Mouse (Mus musculus) embryonic facial prominence, embryonic 15.5 days (tissue): ENCODE data around the gene Ldb2. TPM values are rescaled to one million over a fixed set of nuclear protein-coding genes. Genes with fewer than 3 reads are reported as not detected.
A peak's percentile ranks its signal among the peaks of the same experiment; 100 is the strongest.

Experiments
- ATAC-seq: fragments of 200-750 bp; cut with Nextera tagmentation; 2 replicates; pipeline ENCODE4 v1.8.0; 2017; ENCODE audit warnings: low read depth, moderate TSS enrichment; ENCODE audit not compliant: insufficient number of reproducible peaks, low FRiP score, low TSS enrichment
- H3K27ac ChIP-seq: fragments of 300-500 bp; sonication (generic); replicated peaks from 2 replicates; pipeline ENCODE4 v1.5.1; 2015; ENCODE audit warnings: mild to moderate bottlenecking, inconsistent platforms
- H3K27me3 ChIP-seq: fragments of 300-500 bp; sonication (generic); 2 replicates; pipeline ENCODE4 v1.6.1; 2015; ENCODE audit warnings: inconsistent platforms
- H3K36me3 ChIP-seq: fragments of 300-500 bp; sonication (generic); 2 replicates; pipeline ENCODE4 v1.6.1; 2015; ENCODE audit warnings: mild to moderate bottlenecking, inconsistent platforms
- H3K4me1 ChIP-seq: fragments of 300-500 bp; sonication (generic); 2 replicates; pipeline ENCODE4 v1.6.1; 2015; ENCODE audit warnings: inconsistent platforms
- H3K4me2 ChIP-seq: fragments of 300-500 bp; sonication (generic); replicated peaks from 2 replicates; pipeline ENCODE4 v1.6.1; 2015; ENCODE audit warnings: mild to moderate bottlenecking, inconsistent platforms
- H3K4me3 ChIP-seq: fragments of 300-500 bp; sonication (generic); replicated peaks from 2 replicates; pipeline ENCODE4 v1.5.1; 2015; ENCODE audit warnings: mild to moderate bottlenecking, inconsistent platforms
- H3K9ac ChIP-seq: fragments of 300-500 bp; sonication (generic); 2 replicates; pipeline ENCODE4 v1.6.1; 2015; ENCODE audit warnings: inconsistent platforms
- H3K9me3 ChIP-seq: fragments of 300-500 bp; sonication (generic); replicated peaks from 2 replicates; pipeline ENCODE4 v1.6.1; 2016; ENCODE audit warnings: inconsistent platforms
- WGBS: fragments of 180-500 bp; shearing (Covaris S2); methylation state at CpG from one replicate; pipeline ENCODE4 v1.1.7; 2015; 5-methylcytosine and 5-hydroxymethylcytosine counted together
- polyA plus RNA-seq: library from polyadenylated mRNA; unstranded; fragments of >200 nt; fragmentation: Nextera tagmentation; extraction: Ambion mirVana; gene quantifications from 2 replicates; pipeline ENCODE4 v1.2.1, GENCODE M21; 2015

The Ldb2 gene
- polyA plus RNA-seq, result 41.0 and 45.6 TPM in 2 replicates

GRCm38 (mm10) chr5:44799053-44799860 lies at the start of gene Ldb2:
TSS of gene Ldb2 (minus strand) at chr5:44799680.
- H3K9me3 ChIP-seq, result no peaks in the 10 kb centered on the region
- 2% methylated on average over 19 of the region's 19 CpGs for WGBS
- peaks cover 23% of the 10 kb centered on the region for H3K4me1 ChIP-seq
- H3K4me2 ChIP-seq, result peak within 1 kb of the TSS; percentile 60
- no peaks in the 10 kb centered on the region for H3K36me3 ChIP-seq
- H3K27ac ChIP-seq, result peak within 1 kb of the TSS; percentile 55
- peak within 1 kb of the TSS; percentile 33 for H3K9ac ChIP-seq
- peak; percentile 91 for ATAC-seq
- peak within 1 kb of the TSS; percentile 51 for H3K4me3 ChIP-seq
- no peaks in the 10 kb centered on the region for H3K27me3 ChIP-seq

DNA sequence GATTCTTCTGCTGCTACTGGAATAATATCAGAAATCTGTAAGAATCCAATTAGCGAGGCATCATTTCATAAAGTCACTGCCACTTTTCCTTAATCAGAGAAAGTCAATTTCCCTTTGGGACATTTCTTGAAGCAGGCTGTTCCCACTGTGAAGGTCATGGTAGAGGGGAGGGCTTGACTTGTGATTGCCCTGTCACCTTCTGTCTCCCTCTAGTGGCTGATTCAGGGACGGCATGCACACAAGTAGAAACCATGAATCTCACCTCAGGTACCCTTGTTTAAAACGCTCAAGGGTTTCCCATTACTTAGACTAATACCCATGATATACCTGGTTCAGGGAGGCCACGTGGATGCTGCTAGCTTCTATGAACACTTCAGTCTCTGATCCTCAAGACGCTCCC lies 31.8 kb upstream of the Ldb2 start:
- 64% methylated on average over 5 of the region's 5 CpGs for WGBS
- H3K27ac ChIP-seq, result no peak overlapping the region
- H3K9ac ChIP-seq, result no peak overlapping the region
- no peaks in the 10 kb centered on the region for H3K4me1 ChIP-seq
- no peak overlapping the region for H3K4me2 ChIP-seq
- no peak for ATAC-seq
- no peaks in the 10 kb centered on the region for H3K9me3 ChIP-seq
- no peaks in the 10 kb centered on the region for H3K27me3 ChIP-seq
- H3K4me3 ChIP-seq, result no peak overlapping the region
- no peaks in the 10 kb centered on the region for H3K36me3 ChIP-seq

DNA sequence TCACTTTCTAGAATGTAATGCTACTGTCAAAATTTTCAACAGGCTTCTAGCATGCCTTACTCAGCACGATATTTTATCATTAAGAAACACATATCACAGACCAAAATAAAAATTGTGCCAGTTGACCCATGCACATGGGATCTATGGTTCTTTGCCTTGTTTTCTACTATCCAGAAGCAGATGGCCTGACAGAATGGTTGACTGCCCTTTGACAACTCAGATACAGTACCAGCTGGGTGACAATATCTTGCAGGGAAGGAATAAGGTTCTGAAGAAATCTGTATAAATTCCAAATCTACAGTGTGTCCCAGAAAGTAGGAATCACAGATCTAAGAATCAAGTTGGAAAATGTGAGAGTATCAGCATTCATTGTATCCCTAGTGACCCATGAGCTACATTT lies 16.0 kb upstream of the Ldb2 start:
- H3K4me2 ChIP-seq, result no peak overlapping the region
- no peaks in the 10 kb centered on the region for H3K27me3 ChIP-seq
- no peak overlapping the region for H3K9ac ChIP-seq
- no peaks in the 10 kb centered on the region for H3K9me3 ChIP-seq
- H3K27ac ChIP-seq, result no peak overlapping the region
- WGBS, result 87% methylated on average over 1 of the region's 1 CpGs
- H3K4me1 ChIP-seq, result no peaks in the 10 kb centered on the region
- H3K4me3 ChIP-seq, result no peak overlapping the region
- no peak for ATAC-seq
- no peaks in the 10 kb centered on the region for H3K36me3 ChIP-seq

DNA sequence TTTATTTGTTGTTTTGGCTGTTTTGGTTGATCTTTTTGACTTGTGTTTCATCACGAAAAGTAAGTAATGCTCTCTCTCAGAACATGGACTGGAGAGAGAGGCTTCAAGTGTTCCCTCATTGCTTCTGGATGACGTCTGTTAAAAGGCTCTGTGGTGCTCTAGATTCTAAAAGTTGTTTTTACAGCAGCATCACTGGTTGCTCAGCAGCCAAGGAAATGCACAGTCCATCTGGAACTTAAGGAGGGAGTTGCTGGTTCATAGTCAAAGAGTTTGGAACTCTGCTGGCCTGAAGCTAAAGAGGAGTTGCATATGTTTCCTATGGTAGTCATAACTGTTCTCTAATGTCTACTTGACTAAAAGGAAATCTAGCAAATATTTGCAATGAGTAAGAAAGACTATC lies 6.5 kb upstream of the Ldb2 start:
- Histone ChIP-seq H3K4me1 (peaks cover 5% of the 10 kb centered on the region; the same call in 1 of the 2 replicates), H3K9me3 (no peaks in the 10 kb centered on the region), H3K9ac (no peak overlapping the region), H3K4me2 (no peak overlapping the region), H3K27ac (no peak overlapping the region), H3K4me3 (no peak overlapping the region), H3K27me3 (no peaks in the 10 kb centered on the region), H3K36me3 (no peaks in the 10 kb centered on the region)
- WGBS, result 76% methylated on average over 2 of the region's 2 CpGs
- ATAC-seq, result no peak

DNA sequence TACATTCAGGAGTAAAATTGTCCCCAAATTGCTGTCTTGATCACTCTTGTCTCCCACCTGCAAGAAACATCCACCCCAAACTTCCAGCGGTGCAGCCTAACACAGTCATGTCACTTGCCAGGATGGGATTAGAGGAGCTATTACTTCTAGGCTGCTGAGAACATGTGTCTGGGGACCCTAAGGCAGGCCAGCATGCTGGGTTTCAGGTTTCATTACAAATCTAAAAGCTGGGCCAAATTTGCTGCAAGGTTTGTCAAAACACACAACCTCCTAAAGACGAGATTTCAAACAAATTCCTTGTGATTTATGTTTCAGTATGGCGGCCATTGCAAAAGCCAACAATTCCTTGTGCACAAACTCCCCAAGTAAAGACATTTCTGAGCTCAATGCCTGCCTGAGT lies 1.6 kb upstream of the Ldb2 start:
- Histone ChIP-seq H3K4me1 (peaks cover 20% of the 10 kb centered on the region), H3K9me3 (no peaks in the 10 kb centered on the region), H3K27ac (0 out of 2 replicates have a peak overlapping the region, but pooled peaks have one; percentile 39), H3K27me3 (no peaks in the 10 kb centered on the region), H3K4me2 (no peak overlapping the region), H3K4me3 (no peak overlapping the region), H3K9ac (no peak overlapping the region), H3K36me3 (no peaks in the 10 kb centered on the region)
- ATAC-seq, result no peak
- WGBS, result 17% methylated on average over 3 of the region's 3 CpGs

DNA sequence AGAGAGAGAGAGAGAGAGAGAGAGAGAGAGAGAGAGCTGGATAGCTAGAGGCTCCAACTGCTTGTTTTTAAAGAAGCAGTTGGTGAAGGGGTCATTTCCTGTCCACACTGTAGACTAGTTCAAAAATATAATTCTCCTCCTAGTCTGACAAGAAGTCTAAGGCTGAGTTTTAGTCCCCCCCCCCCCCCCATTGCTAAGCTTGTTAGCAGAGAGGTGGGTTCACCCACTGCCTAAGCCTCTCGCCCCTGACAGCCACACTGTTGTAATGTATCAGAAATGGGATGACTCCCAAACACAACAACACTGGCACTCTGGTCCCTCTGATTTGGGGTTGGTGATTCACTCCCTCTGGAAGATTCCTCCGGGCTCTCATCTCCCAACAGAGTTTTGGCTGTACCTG lies 381 bp upstream of the Ldb2 start:
- Histone ChIP-seq H3K27ac (no peak overlapping the region), H3K9me3 (no peaks in the 10 kb centered on the region), H3K27me3 (no peaks in the 10 kb centered on the region), H3K4me2 (peak overlapping the region; percentile 60), H3K4me1 (peaks cover 20% of the 10 kb centered on the region), H3K4me3 (peak overlapping the region; percentile 51), H3K36me3 (no peaks in the 10 kb centered on the region), H3K9ac (no peak overlapping the region)
- peak; percentile 35; the same call in 1 of the 2 replicates for ATAC-seq
- WGBS, result 21% methylated on average over 2 of the region's 2 CpGs

DNA sequence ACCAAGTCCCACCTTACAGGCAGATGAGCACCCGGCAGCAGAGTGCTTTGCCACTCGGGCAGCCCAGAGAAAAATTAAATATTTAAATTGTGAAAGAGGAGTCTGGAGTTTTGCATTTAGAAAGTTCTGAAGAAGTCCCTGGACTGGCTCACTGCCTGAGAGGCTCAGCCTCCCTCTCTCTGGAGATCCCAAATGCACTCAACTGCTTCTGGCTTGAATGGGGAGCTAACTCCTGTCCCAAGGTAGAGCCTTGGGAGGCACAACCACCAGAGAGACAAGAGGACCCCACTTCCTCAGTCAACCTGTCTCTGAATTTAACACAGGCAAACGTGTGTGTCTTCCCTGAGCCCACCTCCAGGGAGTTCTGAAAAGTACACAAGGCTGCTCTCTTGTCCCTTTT lies 987 bp downstream of the Ldb2 start:
- Histone ChIP-seq H3K4me2 (peak overlapping the region; percentile 60), H3K27ac (peak overlapping the region; percentile 55; the same call in 1 of the 2 replicates), H3K36me3 (no peaks in the 10 kb centered on the region), H3K4me1 (peaks cover 25% of the 10 kb centered on the region), H3K27me3 (no peaks in the 10 kb centered on the region), H3K4me3 (peak overlapping the region; percentile 51), H3K9me3 (no peaks in the 10 kb centered on the region), H3K9ac (peak overlapping the region; percentile 33)
- 9% methylated on average over 3 of the region's 3 CpGs for WGBS
- 0 out of 2 replicates have a peak, but pooled peaks have one; percentile 36 for ATAC-seq

GRCm38 (mm10) chr5:44798056-44798455 lies 1.4 kb downstream of the Ldb2 start:
- Histone ChIP-seq H3K27ac (peak overlapping the region; percentile 55; the same call in 1 of the 2 replicates), H3K4me3 (peak overlapping the region; percentile 51)

DNA sequence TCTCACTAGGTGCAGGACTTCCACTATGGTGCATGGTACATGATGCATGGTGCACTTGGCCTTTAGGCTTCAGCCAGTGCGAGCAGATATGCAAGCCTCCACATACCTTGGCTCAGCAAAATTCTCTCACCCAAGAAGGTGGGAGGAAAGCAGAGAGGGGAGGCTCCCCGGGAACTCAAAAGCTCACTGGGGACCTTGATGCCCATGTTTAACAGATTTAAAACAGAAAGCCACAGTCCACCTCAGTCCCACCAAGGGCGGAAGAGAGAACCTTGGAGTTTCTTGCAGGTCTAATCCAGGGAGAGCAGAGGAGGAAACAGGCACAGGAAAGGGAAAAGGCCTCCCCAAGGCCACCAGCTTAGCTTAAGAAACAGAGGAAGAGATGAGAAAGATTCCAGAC lies 14.9 kb downstream of the Ldb2 start:
- ATAC-seq, result no peak
- Histone ChIP-seq H3K36me3 (no peaks in the 10 kb centered on the region), H3K9ac (no peak overlapping the region), H3K4me2 (no peak overlapping the region), H3K27me3 (no peaks in the 10 kb centered on the region), H3K9me3 (no peaks in the 10 kb centered on the region), H3K27ac (no peak overlapping the region), H3K4me3 (no peak overlapping the region), H3K4me1 (no peaks in the 10 kb centered on the region)
- 80% methylated on average over 3 of the region's 3 CpGs for WGBS

More at GRCm38 (mm10) chr5:44798056-44798455, 1.4 kb downstream of the Ldb2 start:
- Histone ChIP-seq H3K9ac (peak overlapping the region; percentile 33; the same call in 1 of the 2 replicates), H3K4me2 (peak overlapping the region; percentile 60), H3K9me3 (no peaks in the 10 kb centered on the region), H3K4me1 (peaks cover 25% of the 10 kb centered on the region), H3K36me3 (no peaks in the 10 kb centered on the region), H3K27me3 (no peaks in the 10 kb centered on the region)
- no peak for ATAC-seq
- 19% methylated on average over 2 of the region's 2 CpGs for WGBS

- H3K4me2 ChIP-seq, result no peak overlapping the region
- no peaks in the 10 kb centered on the region for H3K4me1 ChIP-seq
- H3K36me3 ChIP-seq, result no peaks in the 10 kb centered on the region
- no peak overlapping the region for H3K4me3 ChIP-seq
- H3K9me3 ChIP-seq, result no peaks in the 10 kb centered on the region
- no peak for ATAC-seq
- WGBS, result 86% methylated on average over 4 of the region's 4 CpGs
- no peaks in the 10 kb centered on the region for H3K27me3 ChIP-seq
- H3K9ac ChIP-seq, result no peak overlapping the region
- no peak overlapping the region for H3K27ac ChIP-seq
Measured at GRCm38 (mm10) chr5:44779340-44779739, 20.1 kb downstream of the Ldb2 start.

- Histone ChIP-seq H3K27ac (no peak overlapping the region), H3K27me3 (no peaks in the 10 kb centered on the region), H3K36me3 (0 out of 2 replicates have a peak, but pooled peaks cover 3% of the 10 kb centered on the region), H3K4me1 (no peaks in the 10 kb centered on the region), H3K9ac (no peak overlapping the region), H3K4me2 (no peak overlapping the region), H3K4me3 (no peak overlapping the region), H3K9me3 (no peaks in the 10 kb centered on the region)
- no peak for ATAC-seq
- WGBS, result 86% methylated on average over 8 of the region's 8 CpGs
Measured at GRCm38 (mm10) chr5:44768472-44768871, 31.0 kb downstream of the Ldb2 start.
